Mouse (Mus musculus) cerebellum, adult 2 months (tissue): ENCODE data around the gene Selenbp1.
"Not testable (repeated sequence)": the region's sequence is repeated elsewhere in the genome, so short reads cannot be mapped to it uniquely, and the experiment has no call there.

ENCODE experiments used
- CTCF ChIP-seq: fragments of 200-500 bp; IDR thresholded peaks from 2 replicates; pipeline ENCODE4 v1.5.1; 2011; ENCODE audit warnings: low read depth, mild to moderate bottlenecking, control low read depth, low read length, moderate library complexity, borderline replicate concordance; ENCODE audit not compliant: insufficient read depth
- POLR2A ChIP-seq: fragments of 200-500 bp; IDR thresholded peaks from 2 replicates; pipeline ENCODE4 v1.6.1; 2011; ENCODE audit warnings: low read length, control low read depth, borderline replicate concordance; ENCODE audit not compliant: insufficient read depth

GRCm38 (mm10) chr3:94928979-94929378, 3.9 kb upstream of the Selenbp1 start:
- TF ChIP-seq CTCF, POLR2A: not testable (repeated sequence)
